In the genomic region with DNA sequence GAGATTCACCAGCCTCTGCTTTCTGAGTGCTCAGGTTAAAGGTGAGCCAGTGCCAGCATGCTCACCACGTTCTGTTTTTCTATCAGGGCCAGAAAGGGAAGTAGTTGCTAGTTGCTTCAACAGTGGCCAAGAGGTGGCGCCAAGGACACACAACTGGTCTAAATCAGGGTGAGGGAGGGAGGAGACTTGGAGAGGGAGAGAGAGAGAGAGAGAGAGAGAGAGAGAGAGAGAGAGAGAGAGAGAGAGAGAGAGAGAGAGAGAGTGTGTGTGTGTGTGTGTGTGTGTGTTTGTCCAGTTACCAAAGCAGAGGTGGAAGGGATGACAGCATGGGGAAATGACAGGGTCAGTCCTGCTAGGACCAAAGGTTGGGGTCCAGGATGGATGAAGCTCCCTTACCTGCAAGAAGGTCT, we compare ENCODE assay signal across 8 mouse cellular contexts. TPM values are rescaled to one million over a fixed set of nuclear protein-coding genes. Genes with fewer than 3 reads are reported as not detected.
A peak's percentile ranks its signal among the peaks of the same experiment; 100 is the strongest.
DNase-seq lines count a peak whose midpoint lies in the region; ATAC-seq lines count a peak whose summit lies in the region.

No protein-coding gene starts in this region.

- peaks cover 95% of the 10 kb centered on the region for H3K36me3 ChIP-seq in heart, embryonic 13.5 days
- peaks cover 90% of the 10 kb centered on the region for H3K36me3 ChIP-seq in heart, embryonic 10.5 days
- peaks cover 73% of the 10 kb centered on the region for H3K36me3 ChIP-seq in liver, embryonic 15.5 days (replicated peaks)
- H3K36me3 ChIP-seq in neural tube, embryonic 15.5 days: no peaks in the 10 kb centered on the region

- H3K4me2 ChIP-seq in heart, embryonic 13.5 days: no peak overlapping the region
- no peak overlapping the region for H3K4me2 ChIP-seq in liver, embryonic 15.5 days
- H3K4me2 ChIP-seq in neural tube, embryonic 15.5 days: no peak overlapping the region

- H3K9me3 ChIP-seq in heart, embryonic 13.5 days: no peaks in the 10 kb centered on the region
- no peaks in the 10 kb centered on the region for H3K9me3 ChIP-seq in heart, embryonic 10.5 days
- no peaks in the 10 kb centered on the region for H3K9me3 ChIP-seq in liver, embryonic 15.5 days (replicated peaks)
- H3K9me3 ChIP-seq in neural tube, embryonic 15.5 days (replicated peaks): no peaks in the 10 kb centered on the region

- no peak overlapping the region for H3K4me3 ChIP-seq in heart, embryonic 13.5 days
- no peak overlapping the region for H3K4me3 ChIP-seq in heart, embryonic 10.5 days
- H3K4me3 ChIP-seq in liver, embryonic 15.5 days (replicated peaks): no peak overlapping the region
- H3K4me3 ChIP-seq in neural tube, embryonic 15.5 days (replicated peaks): no peak overlapping the region

- 6% methylated on average over 2 of the region's 2 CpGs for WGBS in heart, embryonic 13.5 days
- WGBS in heart, embryonic 10.5 days: 5% methylated on average over 2 of the region's 2 CpGs
- 1% methylated on average over 2 of the region's 2 CpGs for WGBS in liver, embryonic 15.5 days (ENCODE audit: insufficient replicate concordance)
- WGBS in neural tube, embryonic 15.5 days: 4% methylated on average over 2 of the region's 2 CpGs

- no peak overlapping the region; the same call in 1 of the 2 replicates for H3K9ac ChIP-seq in heart, embryonic 13.5 days
- no peak overlapping the region for H3K9ac ChIP-seq in liver, embryonic 15.5 days
- H3K9ac ChIP-seq in neural tube, embryonic 15.5 days (replicated peaks): no peak overlapping the region

- H3K4me1 ChIP-seq in heart, embryonic 13.5 days: peaks cover 9% of the 10 kb centered on the region; the same call in 1 of the 2 replicates
- peaks cover 6% of the 10 kb centered on the region for H3K4me1 ChIP-seq in heart, embryonic 10.5 days
- H3K4me1 ChIP-seq in liver, embryonic 15.5 days (replicated peaks): 0 out of 2 replicates have a peak, but pooled peaks cover 7% of the 10 kb centered on the region
- H3K4me1 ChIP-seq in neural tube, embryonic 15.5 days: 0 out of 2 replicates have a peak, but pooled peaks cover 3% of the 10 kb centered on the region

- no peak for DNase-seq in heart, embryonic 10.5 days (ENCODE audit: low spot score)
- DNase-seq in CD4-positive helper T cell, adult 2 months (ENCODE audit: low read depth, low spot score): peak; percentile 55
- DNase-seq in adrenal gland, postnatal 14 days: peak; percentile 83
- peak; percentile 63 for DNase-seq in right cerebral cortex, adult 18-20 months

- H3K27ac ChIP-seq in heart, embryonic 13.5 days (replicated peaks): 0 out of 2 replicates have a peak overlapping the region, but pooled peaks have one; percentile 32
- H3K27ac ChIP-seq in heart, embryonic 10.5 days: no peak overlapping the region
- no peak overlapping the region for H3K27ac ChIP-seq in liver, embryonic 15.5 days (replicated peaks)
- no peak overlapping the region for H3K27ac ChIP-seq in neural tube, embryonic 15.5 days (replicated peaks)

- ATAC-seq in heart, embryonic 13.5 days (ENCODE audit: extremely low read depth, insufficient number of reproducible peaks, low FRiP score, low TSS enrichment): no peak
- peak; percentile 81 for ATAC-seq in granulocyte monocyte progenitor cell, adult 5-6 weeks (replicated peaks; ENCODE audit: poor library complexity, severe bottlenecking)
- peak; percentile 26; the same call in 1 of the 2 replicates for ATAC-seq in liver, embryonic 15.5 days (ENCODE audit: insufficient read depth)
- ATAC-seq in neural tube, embryonic 15.5 days (ENCODE audit: low FRiP score): no peak

- H3K27me3 ChIP-seq in heart, embryonic 13.5 days (replicated peaks): no peaks in the 10 kb centered on the region
- H3K27me3 ChIP-seq in heart, embryonic 10.5 days (ENCODE audit: insufficient read depth, poor library complexity, severe bottlenecking): no peaks in the 10 kb centered on the region
- no peaks in the 10 kb centered on the region for H3K27me3 ChIP-seq in liver, embryonic 15.5 days
- no peaks in the 10 kb centered on the region for H3K27me3 ChIP-seq in neural tube, embryonic 15.5 days (replicated peaks)

RNA-seq across cellular contexts. Expression of a gene that starts 7.4 kb away (rescaled TPM):
- 8.3 and 8.9 TPM in 2 replicates for polyA plus RNA-seq in heart, embryonic 13.5 days (2015; fragmentation: Nextera tagmentation; extraction: Ambion mirVana)
- polyA plus RNA-seq in heart, embryonic 10.5 days (2016; fragmentation: Nextera tagmentation; extraction: Ambion mirVana): 8.9 and 15.8 TPM in 2 replicates
- 18.7 and 19.9 TPM in 2 replicates for total RNA-seq in adrenal gland, postnatal 14 days (2021)
- 17.5 and 24.9 TPM in 2 replicates for total RNA-seq in granulocyte monocyte progenitor cell, adult 5-6 weeks (2014; fragmentation: Nextera tagmentation)
- 1.8 and 2.7 TPM in 2 replicates for total RNA-seq in granulocyte monocyte progenitor cell, adult 5-6 weeks (2017)
- 6.0 and 6.6 TPM in 2 replicates for polyA plus RNA-seq in liver, embryonic 15.5 days (2015; fragmentation: Nextera tagmentation; extraction: Ambion mirVana)
- 18.6 and 19.9 TPM in 2 replicates for polyA plus RNA-seq in neural tube, embryonic 15.5 days (2015; fragmentation: Nextera tagmentation; extraction: Ambion mirVana)

RNA-seq across cellular contexts. Expression of a gene that starts 19.3 kb away (rescaled TPM):
- 76.4 and 78.0 TPM in 2 replicates for polyA plus RNA-seq in heart, embryonic 13.5 days (2015; fragmentation: Nextera tagmentation; extraction: Ambion mirVana)
- 60.6 and 98.7 TPM in 2 replicates for polyA plus RNA-seq in heart, embryonic 10.5 days (2016; fragmentation: Nextera tagmentation; extraction: Ambion mirVana)
- total RNA-seq in adrenal gland, postnatal 14 days (2021): 34.9 and 37.7 TPM in 2 replicates
- total RNA-seq in granulocyte monocyte progenitor cell, adult 5-6 weeks (2014; fragmentation: Nextera tagmentation): 24.7 and 29.8 TPM in 2 replicates
- 5.0 and 12.7 TPM in 2 replicates for total RNA-seq in granulocyte monocyte progenitor cell, adult 5-6 weeks (2017)
- polyA plus RNA-seq in liver, embryonic 15.5 days (2015; fragmentation: Nextera tagmentation; extraction: Ambion mirVana): 15.9 and 19.1 TPM in 2 replicates
- polyA plus RNA-seq in neural tube, embryonic 15.5 days (2015; fragmentation: Nextera tagmentation; extraction: Ambion mirVana): 7.2 and 12.7 TPM in 2 replicates

RNA-seq across cellular contexts. Expression of a gene that starts 36.9 kb away (rescaled TPM):
- 0.28 and 0.36 TPM in 2 replicates for polyA plus RNA-seq in heart, embryonic 13.5 days (2015; fragmentation: Nextera tagmentation; extraction: Ambion mirVana)
- polyA plus RNA-seq in heart, embryonic 10.5 days (2016; fragmentation: Nextera tagmentation; extraction: Ambion mirVana): 0.35 TPM in 1 of 2 replicates, not detected in the other
- not detected in 2 replicates for total RNA-seq in adrenal gland, postnatal 14 days (2021)
- total RNA-seq in granulocyte monocyte progenitor cell, adult 5-6 weeks (2014; fragmentation: Nextera tagmentation): 0.77 and 1.0 TPM in 2 replicates
- total RNA-seq in granulocyte monocyte progenitor cell, adult 5-6 weeks (2017): 0.77 and 1.1 TPM in 2 replicates
- 0.86 and 1.0 TPM in 2 replicates for polyA plus RNA-seq in liver, embryonic 15.5 days (2015; fragmentation: Nextera tagmentation; extraction: Ambion mirVana)
- 0.33 and 0.60 TPM in 2 replicates for polyA plus RNA-seq in neural tube, embryonic 15.5 days (2015; fragmentation: Nextera tagmentation; extraction: Ambion mirVana)

Comparison
In these comparisons a context has a peak if more than half of its experiments do, and no peak if none do; other contexts are left out.
1. ATAC-seq: peak in granulocyte monocyte progenitor cell, adult 5-6 weeks (single experiment) and liver, embryonic 15.5 days (single experiment); none in heart, embryonic 13.5 days (single experiment) and neural tube, embryonic 15.5 days (single experiment).